Mouse (Mus musculus): ENCODE measurements around the gene St5.

St5 gene

DNA sequence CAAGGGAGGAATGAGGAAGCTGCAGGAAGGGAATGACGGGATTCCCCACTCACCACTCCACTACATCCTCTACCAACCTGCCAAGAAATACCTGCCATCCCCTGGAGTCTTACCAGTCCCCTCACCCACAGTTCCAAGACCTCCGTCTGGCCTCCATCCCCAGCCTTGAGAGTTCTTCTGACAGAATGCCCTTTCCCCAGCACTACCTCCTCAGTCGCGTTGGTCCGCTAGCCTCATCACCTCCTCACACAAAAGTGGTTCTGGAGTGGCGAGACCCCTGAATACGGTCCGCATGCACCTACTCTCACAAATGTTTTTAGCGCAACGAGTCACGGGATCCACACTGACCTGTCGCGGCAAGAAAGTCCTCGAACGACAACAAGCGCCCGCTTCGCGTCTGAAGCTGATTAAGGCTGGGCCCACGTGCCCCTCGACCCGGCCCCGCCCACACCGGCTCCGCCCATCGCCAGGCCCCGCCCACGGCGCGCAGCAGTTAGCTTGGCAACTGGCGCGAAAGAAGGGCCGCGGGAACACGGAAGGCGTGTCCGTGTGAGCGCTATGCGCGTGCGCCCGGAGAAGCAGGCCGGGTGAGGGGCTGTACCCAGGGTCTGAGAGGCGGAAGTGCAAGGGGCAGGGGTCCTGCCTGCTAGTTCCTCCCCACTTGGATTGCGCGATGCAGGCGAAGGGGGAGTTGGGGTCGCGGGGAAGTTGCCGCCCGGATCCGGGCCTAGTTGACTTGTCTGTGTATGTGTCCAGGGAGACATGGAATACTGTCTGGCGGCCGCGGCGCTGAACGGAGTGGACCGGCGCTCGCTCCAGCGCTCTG is at the start of gene St5, which contains the start of gene Akip1:
Gene St5, minus strand, starts transcription at position 416 of the 826 bp plus-strand sequence.
Gene Akip1, plus strand, starts transcription at position 501 of the 826 bp plus-strand sequence.
- peak; percentile 85 for DNase-seq (ENCODE audit: extremely low spot score, low read depth, low spot score)

DNA sequence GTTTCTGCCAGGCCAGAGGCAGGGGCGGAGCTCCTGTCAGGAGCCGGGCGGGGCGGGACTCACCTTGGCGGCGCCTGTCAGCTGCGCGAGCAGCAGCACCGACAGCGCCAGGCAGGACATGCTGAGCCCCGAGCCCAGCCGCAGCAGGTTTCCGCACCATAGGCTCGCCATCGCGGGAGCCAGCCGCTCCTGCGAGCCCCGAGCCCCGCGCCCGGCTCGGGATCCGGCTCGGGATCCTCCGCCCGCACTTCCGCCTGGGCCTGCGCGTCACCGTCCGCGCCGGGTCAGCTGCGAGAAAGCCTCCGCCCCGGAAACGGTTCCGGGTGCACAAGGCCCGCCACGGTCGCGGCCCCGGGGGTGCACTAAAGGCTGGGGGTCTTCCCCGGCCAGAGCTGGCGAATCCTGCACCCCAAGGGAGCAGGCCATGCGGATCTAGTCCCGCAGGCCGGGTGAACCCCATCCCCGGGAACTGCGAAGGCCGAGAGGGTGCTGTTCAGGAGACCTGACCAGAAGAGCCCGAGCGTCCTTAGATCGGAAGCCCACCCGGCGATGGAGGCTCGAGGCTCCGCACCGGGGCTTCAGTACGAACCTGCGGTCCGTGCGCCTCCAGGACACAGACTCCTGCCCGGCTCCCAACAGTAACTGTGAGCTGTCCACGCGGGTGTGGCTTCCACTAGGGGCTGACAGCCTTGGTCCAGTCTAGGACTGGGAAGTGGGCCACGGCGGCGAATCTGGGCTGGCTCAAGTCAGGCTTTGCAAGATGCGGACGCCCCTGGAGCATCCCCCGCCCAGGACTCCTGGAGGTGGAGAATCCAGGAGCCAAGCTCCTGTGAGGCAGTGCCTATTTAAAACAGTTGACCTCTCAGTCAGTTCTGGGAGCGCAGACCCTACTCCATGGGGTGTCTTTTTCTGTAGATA is 48.9 kb upstream of the St5 start, which contains the start of gene Tmem9b:
Gene Tmem9b, minus strand, starts transcription at position 868 of the 918 bp plus-strand sequence.
- DNase-seq (ENCODE audit: extremely low spot score, low read depth, low spot score) = no peak

DNA sequence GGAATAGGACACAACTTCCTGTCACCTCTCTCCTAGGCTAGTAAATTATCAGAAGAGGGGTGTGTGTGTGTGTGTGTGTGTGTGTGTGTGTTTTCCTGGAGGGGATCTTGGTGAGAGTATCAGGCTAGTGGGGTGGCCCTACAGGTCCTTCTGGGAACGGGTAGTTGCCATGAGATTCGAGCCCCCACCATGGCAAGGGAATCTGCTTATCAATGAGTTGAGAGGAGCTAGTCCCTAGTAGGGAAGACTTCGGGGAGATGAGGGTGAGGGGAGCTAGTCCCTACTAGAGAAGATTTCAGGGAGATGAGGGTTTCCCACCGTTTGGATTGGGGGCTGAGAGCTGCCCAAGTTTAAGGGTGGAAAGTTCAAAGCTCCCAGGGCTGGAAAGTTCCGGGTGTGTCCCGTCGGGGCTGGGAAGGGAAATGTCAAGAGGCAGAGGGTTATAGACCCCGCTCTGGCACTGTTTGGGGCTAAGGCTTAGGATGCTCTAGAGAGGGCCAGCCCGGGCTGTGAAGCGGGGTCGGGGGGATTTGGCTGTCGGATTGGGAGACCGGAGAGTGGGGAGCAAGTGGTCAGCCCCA is 48.1 kb upstream of the St5 start:
- DNase-seq (ENCODE audit: extremely low spot score, low read depth, low spot score) = no peak

DNA sequence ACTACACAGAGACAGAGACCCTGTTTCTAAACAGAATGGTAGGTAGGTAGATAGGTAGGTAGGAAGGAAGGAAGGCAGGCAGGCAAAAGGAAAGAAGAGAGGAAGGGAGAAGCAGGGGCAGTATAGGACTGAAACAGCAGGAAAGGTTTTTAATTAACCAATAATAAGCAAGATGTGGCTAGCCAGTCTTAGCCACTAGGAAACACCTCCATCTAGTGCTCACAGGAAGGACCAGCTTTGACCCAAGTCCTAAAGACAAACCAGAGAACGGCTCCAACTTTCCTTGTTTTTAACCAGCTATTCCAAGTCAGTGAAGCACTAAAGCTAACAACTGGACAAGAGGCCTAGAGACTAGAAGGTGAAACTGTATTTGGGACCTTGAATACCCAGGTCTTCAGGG is 44.3 kb upstream of the St5 start:
- no peak for DNase-seq (ENCODE audit: extremely low spot score, low read depth, low spot score)

DNA sequence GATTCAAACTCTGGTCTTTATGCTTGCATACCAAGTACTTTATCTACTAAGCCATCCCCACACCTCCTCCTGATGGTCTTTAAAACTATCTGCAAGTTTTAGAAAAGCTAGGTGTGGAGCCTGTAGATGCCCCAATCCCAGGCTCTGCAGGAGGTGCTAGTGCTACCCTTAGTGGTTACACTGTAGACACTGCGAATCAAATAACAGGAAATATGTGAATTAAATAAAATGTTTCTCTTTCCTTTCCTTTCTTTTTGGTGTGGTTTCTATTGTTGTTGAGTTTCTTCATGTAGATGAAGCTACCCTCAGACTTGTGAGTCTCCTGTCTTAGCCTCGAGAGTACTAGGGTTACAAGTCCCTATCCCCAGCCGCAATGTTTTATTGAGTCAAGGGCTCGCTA is 38.3 kb upstream of the St5 start:
- DNase-seq (ENCODE audit: extremely low spot score, low read depth, low spot score) = no peak

DNA sequence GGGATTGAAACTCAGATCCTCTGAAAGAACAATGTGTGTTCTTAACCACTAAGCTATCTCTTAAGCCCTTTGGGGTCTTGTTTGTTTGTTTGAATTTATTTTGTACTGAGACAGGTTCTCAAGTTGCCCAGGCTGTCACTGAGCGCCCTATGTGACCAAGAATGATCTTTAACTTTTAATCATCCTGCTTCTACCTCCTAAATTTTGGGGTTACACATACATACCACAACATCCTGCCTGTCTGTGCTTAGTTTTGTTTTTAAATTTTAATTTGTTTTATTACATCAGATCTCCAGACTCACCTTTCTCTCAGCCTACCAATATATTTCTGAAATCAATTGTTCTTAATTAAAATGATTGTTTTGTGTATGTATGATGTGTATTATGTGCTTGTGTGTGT is 37.7 kb upstream of the St5 start:
- no peak for DNase-seq (ENCODE audit: extremely low spot score, low read depth, low spot score)

DNA sequence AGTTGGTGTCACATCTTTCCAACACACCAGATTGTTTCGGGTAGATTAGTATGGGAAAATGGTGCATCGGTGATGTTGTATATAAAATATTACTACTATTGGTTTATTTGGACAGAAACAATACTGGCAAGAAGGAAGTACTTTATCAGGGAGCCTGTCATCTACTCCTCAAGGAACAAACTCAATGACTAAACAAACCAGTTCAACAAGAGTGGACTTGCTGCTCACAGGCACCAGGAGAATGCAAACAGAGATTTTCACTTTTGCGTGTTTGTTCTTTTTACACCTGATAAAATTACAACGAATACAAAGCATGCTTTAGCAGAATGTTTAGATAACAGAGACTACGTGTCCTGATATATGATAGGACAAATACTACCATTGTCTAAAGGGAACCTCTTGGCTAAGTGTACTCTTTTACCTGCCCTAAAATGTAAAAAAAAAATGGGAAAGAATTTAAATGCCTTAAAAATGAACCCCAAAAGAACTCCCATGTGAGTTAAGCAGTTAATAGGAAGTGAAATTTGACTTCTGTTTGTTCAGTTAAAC is 36.5 kb upstream of the St5 start:
- DNase-seq (ENCODE audit: extremely low spot score, low read depth, low spot score) = no peak

DNA sequence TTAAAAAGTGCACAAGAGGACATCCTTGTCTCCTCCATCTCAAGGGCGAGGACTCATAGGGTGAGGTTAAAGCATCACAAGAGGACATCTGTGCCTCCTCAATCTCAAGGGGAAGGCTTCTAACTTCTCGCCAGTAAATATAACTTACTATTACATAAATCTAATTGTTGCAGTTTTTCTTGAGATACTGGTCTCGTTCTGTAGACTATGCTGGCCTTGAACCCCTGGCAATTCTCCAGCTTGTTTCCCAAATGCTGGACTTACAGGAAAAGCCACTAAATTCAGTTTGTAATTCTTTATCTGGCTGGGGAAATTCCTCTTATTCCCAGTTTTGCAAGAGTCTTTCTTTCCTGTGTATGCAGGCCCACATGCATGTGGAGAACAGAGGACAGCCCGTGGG is 31.4 kb upstream of the St5 start:
- no peak for DNase-seq (ENCODE audit: extremely low spot score, low read depth, low spot score)

DNA sequence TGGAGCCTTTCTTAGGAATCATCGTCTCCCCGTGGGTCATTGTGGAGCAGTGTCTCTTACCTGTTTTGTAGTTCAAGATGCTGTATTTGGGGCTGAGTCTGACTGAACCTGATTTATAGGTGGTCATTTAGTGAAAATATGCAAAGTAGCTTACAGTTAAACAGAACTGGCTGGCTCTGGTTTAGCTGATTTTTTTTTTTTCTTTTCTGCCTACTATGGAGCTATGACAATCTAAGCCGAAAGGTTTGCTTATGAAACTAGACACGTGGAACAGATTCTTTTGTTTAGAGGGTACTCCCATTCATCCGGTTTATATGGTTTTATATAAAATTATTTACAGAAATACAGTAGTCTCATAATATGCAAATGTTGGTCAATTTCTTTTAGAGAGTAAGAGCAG is 28.2 kb upstream of the St5 start, which contains the start of gene Ascl3:
Gene Ascl3, minus strand, starts transcription at position 101 of the 400 bp plus-strand sequence.
- DNase-seq (ENCODE audit: extremely low spot score, low read depth, low spot score) = no peak

DNA sequence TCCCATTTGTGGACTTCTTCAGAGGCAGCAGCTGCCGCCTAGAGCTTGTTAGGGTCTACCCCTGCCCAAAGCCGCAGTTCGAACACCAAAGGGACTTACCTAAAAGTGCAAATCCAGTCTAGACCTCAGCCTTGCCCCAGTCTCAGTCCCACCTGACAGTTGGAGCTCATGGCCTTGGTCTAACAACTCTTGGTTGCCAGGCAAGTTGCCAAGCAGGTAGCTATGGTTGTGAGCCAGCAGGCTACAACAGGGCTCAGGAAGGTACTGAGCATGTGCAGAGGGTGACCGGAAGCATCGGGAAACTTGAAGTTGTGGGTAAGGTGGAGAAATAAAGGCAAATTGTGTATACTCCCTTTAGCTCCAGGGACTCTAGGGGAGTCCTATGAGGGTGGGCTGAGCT is 20.3 kb upstream of the St5 start, which contains the start of gene BC051019:
Gene BC051019, minus strand, starts transcription at position 154 of the 400 bp plus-strand sequence.
- DNase-seq (ENCODE audit: extremely low spot score, low read depth, low spot score) = no peak

DNA sequence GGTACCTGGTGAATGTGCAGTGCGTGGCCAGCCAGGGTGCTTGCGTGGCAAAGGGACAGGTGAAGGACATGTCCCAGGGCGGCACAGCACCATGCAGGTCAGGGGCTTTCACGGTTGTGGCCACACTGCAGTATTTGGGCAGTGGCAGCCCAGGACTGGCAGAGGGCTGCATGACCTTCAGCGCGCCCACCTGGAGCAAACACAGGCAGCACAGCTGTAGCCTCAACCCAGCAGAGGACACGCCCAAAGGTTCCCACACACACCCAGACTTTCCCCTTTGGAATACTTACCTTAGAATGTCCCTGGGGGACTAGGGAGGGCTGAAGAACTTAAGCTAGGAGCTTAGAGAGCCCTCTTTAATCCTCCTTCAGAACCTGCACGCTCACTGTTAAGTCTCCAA is 19.7 kb upstream of the St5 start:
- DNase-seq (ENCODE audit: extremely low spot score, low read depth, low spot score) = no peak

DNA sequence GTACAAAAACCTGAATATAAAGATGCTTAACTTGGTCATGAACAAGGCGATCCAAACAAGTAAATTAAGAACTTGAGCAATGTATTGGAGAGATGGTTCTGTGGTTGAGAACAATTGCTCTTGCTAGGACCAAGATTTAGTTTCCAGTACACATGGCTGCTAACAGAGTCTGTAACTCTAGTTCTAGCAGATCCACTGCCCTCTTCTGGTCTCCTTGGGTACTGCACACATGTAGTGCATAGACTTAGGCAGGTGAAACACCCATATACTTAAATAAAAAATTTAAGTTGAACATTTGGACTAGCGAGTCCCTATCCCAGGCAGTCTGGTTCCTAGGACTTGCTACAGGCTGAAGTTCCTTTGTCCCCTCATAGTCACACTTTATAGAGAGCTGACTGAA is 19.2 kb upstream of the St5 start:
- no peak for DNase-seq (ENCODE audit: extremely low spot score, low read depth, low spot score)

DNA sequence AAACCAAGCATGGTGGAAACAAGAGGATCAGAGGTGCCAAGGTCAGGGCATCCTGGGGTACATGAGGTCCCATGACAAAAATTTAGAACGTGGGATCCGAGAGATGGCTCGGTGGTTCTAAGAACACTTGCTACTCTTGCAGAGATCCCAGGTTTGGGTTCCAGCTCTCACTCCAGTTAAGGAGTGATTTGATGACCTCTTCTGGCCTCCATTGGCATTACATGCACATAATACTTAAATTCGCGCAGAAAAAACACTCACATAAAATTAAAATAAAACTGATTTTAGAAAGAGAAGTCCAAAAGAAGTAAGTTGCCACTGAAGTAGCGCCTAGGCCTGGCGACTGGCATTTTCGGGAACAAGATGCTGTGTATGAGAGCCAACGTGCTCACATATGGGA is 15.9 kb upstream of the St5 start:
- no peak for DNase-seq (ENCODE audit: extremely low spot score, low read depth, low spot score)

DNA sequence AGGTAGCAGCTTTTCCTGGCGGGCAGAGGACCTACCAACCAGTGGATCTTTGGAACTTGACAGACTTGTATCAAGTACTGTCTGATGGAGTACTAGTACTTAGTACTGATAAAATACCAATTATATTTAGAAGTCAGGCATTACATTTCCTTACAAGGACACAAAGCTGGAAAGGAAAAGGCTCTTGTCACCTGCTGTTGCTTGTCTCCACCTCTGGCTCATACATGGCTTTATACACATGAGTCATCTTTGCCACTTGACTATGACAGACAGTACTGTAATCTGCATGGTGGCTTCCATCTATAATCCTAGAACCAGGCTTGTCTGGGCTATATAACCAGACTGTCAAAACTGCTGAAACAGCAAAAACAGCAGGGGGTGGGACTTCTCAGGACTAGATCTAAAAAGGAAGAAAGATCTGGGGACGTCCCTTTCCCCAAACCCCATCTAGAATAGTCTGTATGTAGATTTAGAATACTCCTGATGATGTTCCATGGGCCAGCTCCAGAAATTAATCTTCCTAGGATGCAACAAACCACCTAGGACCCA is 10.1 kb upstream of the St5 start:
- DNase-seq (ENCODE audit: extremely low spot score, low read depth, low spot score) = no peak

DNA sequence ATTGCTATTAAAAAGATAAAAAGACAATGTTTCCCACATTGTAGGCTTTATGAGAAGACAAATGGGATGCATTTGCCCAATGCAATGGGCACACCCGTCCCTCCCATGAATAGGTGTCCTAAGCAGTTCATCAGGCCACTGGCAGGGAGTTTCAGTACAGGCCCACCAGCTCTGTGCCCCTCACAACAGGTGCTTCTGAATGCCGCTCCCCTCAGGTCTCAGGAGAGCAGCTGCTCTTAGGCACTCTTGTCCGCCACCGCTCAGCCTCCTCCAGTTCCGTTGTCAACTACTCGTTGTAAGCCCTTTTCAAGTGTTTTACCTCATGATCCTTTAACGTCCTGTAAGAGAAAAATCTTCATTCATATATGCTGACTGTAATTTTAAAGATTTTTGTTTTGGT is 8.8 kb upstream of the St5 start:
- no peak for DNase-seq (ENCODE audit: extremely low spot score, low read depth, low spot score)

DNA sequence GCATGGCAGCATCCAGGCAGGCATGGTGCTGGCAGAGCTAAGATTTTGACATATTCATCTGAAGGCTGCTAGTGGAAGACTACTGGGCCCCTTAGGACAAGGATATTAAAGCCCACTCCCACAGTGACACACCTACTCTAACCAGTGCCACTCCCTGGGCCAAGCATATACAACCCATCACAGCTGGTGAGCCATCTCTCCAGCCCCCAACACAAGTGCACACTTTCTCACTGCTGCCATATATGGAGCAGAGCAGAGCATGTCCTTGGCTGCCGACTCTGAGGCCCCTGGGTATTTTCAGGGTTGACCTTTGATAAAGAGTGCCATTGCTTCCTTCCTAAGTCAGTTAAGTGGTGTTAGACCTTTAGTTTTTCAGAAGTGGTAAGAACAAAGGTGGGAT is 6.7 kb upstream of the St5 start:
- no peak for DNase-seq (ENCODE audit: extremely low spot score, low read depth, low spot score)

DNA sequence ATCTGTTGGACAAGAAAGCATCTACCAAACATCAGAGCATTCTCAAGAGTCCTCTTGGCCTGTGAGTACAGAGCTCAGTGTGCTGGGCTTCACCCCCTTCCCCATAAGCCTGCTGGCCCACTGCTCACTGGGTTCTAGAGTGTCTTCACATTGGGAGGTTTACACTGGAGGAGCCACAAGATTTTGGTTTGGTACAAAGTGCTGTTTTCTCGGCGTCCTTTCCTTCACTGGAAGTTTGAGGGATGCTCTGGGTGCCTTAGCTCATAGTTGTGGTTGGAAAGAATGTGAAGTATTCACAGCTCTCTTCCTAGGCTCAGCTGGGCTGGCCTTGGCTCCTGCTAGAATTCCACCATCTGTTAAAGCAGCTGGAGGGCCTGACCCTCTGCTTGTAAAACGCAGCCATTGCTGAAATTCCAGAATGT is 5.6 kb upstream of the St5 start:
- no peak for DNase-seq (ENCODE audit: extremely low spot score, low read depth, low spot score)

DNA sequence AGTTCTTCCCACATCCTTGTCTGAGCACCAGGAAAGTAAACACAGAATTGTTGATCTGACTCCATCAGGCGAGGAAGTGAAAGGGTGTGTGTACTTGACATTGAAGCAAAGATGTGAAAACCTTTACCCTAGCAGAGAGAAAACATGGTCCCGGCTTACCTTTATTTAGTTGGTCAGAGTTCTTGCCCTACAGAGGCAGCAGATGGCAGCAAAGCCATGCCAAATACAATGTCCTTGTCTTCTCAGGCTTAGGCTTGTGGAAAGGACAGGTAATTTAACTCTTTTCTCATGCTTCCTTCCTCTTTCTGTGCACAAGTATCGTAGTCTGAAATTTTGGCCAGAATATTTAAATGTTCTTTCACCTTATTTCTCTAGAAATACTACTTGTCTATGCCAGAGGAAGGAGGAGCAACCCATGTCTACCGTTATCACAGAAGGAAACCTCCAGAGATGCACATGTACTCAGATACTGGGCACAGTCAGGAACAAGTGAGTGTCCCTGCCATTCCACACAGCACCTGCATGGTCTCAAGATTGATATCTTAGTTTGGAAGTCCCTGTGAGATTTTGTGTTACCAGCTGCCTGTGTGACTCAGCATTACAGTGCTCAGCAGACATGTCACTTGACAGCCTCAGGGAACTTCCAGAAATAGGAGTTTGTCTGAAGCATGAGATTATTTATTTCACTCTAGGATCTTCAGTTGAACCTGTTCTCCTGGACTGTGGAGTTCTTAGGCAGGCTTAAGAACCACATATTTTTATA is 3.8 kb upstream of the St5 start:
- no peak for DNase-seq (ENCODE audit: extremely low spot score, low read depth, low spot score)

DNA sequence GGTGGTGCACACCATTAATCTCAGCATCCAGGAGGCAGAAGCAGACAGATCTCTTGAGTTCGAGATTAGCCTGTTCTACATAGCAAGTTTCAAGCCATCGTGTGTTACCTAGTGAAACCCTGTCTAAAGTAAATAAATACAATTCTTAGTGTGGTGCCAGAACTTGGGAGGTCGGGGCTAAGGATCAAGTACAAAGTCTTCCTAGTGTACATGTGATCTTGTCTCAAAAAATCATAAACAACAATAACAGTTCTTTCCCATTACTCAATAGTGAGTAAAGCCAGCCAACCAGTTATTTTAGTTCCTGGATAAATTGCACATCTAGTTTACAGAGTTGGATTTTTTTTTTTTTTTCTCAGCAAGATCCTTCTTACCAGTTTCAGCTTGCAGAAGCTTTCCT is 1.1 kb upstream of the St5 start:
- DNase-seq (ENCODE audit: extremely low spot score, low read depth, low spot score) = no peak

DNA sequence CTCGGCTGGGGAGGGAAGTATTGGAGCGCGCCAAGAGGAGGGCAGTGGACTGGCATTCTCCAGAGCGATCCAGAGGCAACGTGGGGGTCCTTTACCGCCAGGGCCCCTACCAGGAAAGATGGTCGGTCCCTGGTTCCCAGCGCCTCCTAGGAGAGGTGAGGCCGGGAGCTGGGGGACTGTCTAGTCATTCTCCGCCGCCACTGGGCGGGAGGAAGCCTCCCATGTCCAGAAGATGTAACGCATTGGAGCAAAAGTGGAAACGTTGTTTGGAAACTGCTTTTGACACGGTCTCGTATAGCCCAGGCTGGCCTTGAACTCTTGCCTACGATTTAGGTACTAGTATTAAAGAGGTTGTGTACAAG is 592 bp upstream of the St5 start:
- DNase-seq (ENCODE audit: extremely low spot score, low read depth, low spot score) = no peak

Measured in hindlimb bud, embryonic 11.5 days (tissue).